Mouse (Mus musculus): ENCODE data around the gene Numbl.

Numbl gene

DNA sequence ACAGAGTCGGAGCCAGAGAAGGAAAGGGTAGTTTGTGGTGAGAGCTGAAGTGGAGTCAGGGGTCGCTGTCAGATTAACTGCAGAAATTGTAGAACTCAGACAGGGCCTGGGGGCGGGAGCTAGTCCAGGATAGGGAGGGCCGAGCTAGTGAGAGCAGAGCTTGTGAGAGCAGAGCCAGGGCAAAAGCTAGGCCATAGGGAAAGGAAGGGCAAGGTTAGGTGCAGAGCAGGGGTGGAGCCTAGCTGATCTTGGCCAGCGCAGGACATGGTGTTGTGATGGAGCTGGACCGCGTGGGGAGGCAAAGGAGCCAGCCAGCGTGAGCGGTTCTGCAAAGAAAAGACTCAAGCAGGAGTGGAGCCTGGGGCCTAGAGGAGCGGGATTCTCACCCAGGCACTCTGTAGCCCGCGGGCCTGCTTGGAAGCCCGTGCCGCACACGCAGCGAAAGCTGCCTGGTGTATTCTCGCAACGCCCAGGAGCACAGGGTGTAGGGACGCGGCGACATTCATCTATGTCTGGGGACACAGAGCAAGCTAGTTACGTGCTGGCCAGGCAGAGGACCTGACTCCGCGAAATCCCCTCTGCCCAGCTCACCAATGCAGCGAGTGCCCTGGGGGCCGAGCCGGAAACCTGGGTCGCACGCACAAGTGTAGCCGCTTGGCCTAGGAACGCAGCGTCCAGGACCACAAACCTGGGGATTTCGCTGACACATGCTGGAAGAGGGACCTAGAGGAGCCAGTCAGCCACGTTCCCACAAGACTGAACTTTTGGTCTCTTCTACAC is 68.1 kb downstream of the Numbl start:
- no peak for DNase-seq (ENCODE audit: low read depth)

- DNase-seq (ENCODE audit: low read depth) = no peak
These were observed 69.3 kb downstream of the Numbl start for GRCm38 (mm10) chr7:27327500-27327899.

GRCm38 (mm10) chr7:27328161-27328560 is 69.9 kb downstream of the Numbl start:
- no peak for DNase-seq (ENCODE audit: low read depth)

- DNase-seq (ENCODE audit: low read depth) = no peak
These were observed 70.4 kb downstream of the Numbl start for GRCm38 (mm10) chr7:27328648-27329047.

- DNase-seq (ENCODE audit: low read depth) = no peak
These were observed 71.2 kb downstream of the Numbl start for GRCm38 (mm10) chr7:27329326-27329947.

- no peak for DNase-seq (ENCODE audit: low read depth)
These were observed 71.7 kb downstream of the Numbl start for GRCm38 (mm10) chr7:27329981-27330380.

DNA sequence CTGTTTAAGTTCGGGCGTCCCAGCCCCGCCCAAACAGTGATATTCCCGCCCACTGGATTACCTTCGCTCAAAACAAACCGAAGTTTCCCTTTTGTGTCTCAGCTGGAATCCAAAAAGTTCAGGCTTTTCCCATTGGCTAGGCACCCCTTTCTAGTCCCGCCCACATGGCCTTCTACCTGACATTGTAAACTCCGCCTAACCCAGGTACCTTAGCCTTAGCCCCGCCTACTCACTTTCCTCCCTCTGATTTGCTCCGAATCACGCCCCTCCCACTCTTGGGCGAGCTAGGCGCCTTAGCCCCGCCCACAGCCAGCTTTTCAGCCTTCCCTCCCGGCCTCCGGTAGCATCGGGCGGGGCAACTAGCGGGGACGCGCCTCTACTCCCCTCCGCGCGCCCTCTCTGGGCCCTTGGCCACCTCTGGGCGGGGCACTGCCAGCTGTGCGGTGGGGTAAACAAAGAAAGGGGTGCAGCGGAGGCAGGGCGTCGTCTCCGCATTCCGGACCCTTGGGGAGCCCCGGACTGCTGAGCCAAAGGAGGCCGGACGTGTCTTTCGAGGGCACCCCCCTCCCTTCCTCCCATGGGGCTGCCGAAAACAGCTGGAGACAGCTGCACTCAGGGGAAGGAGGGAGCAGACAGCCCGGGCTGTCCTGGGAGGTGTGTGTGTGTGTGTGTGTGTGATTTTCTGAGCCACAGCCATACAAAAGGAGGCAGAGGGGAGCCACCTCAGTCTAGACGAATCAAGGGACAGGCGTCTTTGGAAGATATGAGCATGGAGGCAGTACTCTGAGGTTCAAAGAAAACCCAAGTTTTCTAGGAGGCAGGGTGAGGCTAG is 72.7 kb downstream of the Numbl start:
- DNase-seq (ENCODE audit: low read depth) = peak; percentile 86

GRCm38 (mm10) chr7:27331541-27331851 is 73.3 kb downstream of the Numbl start:
- no peak for DNase-seq (ENCODE audit: low read depth)
